9 mouse cellular contexts compared by ENCODE assay signal in the genomic region with DNA sequence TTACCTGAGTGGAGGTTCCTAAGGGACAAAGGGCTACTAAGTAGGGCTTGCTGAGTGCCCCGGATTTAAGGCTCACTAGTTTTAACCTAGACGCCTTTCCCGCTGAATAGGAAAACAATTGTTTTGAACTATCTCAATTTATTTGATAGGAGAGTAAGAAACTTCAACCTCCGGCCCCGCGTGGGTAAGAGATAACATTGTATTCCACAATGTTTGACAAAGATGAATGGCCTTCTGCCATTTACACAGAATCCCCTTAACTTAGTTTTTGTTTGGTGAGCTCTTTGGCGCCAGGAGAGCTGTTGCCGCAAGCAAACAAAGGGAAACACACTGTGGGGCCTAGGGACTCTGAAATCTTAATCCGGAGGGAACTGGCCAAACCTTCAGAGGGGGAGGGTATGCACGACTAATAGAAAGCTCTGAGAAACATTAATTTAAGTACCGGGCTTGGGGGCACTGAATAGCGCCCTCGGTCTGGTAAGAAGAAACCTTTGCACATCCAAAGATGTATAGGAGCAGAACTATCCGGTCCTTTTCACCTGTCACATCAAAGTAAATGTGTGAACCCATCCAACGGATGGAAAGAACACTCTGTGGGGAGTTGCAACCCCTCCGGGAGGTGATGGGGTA. TPM values are rescaled to one million over a fixed set of nuclear protein-coding genes. Genes with fewer than 3 reads are reported as not detected.
DNase-seq lines count a peak whose midpoint lies in the region; ATAC-seq and TF ChIP-seq lines count a peak whose summit lies in the region.
"Had no signal": no experiment of that assay in that cellular context is flagged by ENCODE, and none has a peak within 500 bp of the region (broad histone marks: within the 10 kb centered on the region; RNA-seq: fewer than 3 reads in every experiment).

No protein-coding gene starts in this region.

- no peak for TF ChIP-seq CTCF in kidney, adult 2 months (conservative IDR thresholded peaks at IDR 0.05; ENCODE audit: insufficient read depth, insufficient read length, low read depth, low read length)
- TF ChIP-seq CTCF in brain, embryonic 14.5 days (IDR thresholded peaks at IDR 0.05; ENCODE audit: borderline replicate concordance, extremely low read depth, insufficient read depth, insufficient read length): no peak

- DNase-seq in kidney, adult 2 months: no peak
- no peak for DNase-seq in kidney, postnatal 36 days
- peak; percentile 65 for DNase-seq in brain, embryonic 14.5 days (ENCODE audit: low read depth)
- DNase-seq in hindbrain, embryonic 10.5 days (ENCODE audit: low spot score): no peak
- peak; percentile 64 for DNase-seq in midbrain, embryonic 10.5 days (ENCODE audit: low spot score)
- no peak for DNase-seq in adrenal gland, adult 2 months
- no peak for DNase-seq in adrenal gland, postnatal 25 days

- H3K36me3 ChIP-seq in kidney, adult 2 months (ENCODE audit: control insufficient read depth, insufficient read depth, low read length): no peaks in the 10 kb centered on the region
- H3K36me3 ChIP-seq in hindbrain, embryonic 10.5 days: no peaks in the 10 kb centered on the region
- no peaks in the 10 kb centered on the region for H3K36me3 ChIP-seq in midbrain, embryonic 10.5 days

- 0 out of 2 replicates have a peak, but pooled peaks cover 2% of the 10 kb centered on the region for H3K27me3 ChIP-seq in kidney, adult 2 months (replicated peaks; ENCODE audit: control insufficient read depth, insufficient read depth, low read length)
- H3K27me3 ChIP-seq in hindbrain, embryonic 10.5 days (ENCODE audit: insufficient read depth, poor library complexity, severe bottlenecking): no peaks in the 10 kb centered on the region; the same call in 1 of the 2 replicates
- peaks cover 7% of the 10 kb centered on the region; the same call in 1 of the 2 replicates for H3K27me3 ChIP-seq in midbrain, embryonic 10.5 days (ENCODE audit: low read depth, poor library complexity, severe bottlenecking)

- no peak overlapping the region for H3K27ac ChIP-seq in kidney, adult 2 months (ENCODE audit: insufficient read depth, low read depth, low read length)
- H3K27ac ChIP-seq in hindbrain, embryonic 10.5 days: peak overlapping the region; percentile 98
- H3K27ac ChIP-seq in midbrain, embryonic 10.5 days (replicated peaks): peak overlapping the region; percentile 98

- H3K4me3 ChIP-seq in kidney, adult 2 months (ENCODE audit: insufficient read depth, low read depth, low read length): peak overlapping the region; percentile 54
- H3K4me3 ChIP-seq in hindbrain, embryonic 10.5 days: peak overlapping the region; percentile 82
- peak overlapping the region; percentile 86 for H3K4me3 ChIP-seq in midbrain, embryonic 10.5 days

- no peaks in the 10 kb centered on the region for H3K4me1 ChIP-seq in kidney, adult 2 months (ENCODE audit: control insufficient read depth, insufficient read depth, low read length)
- H3K4me1 ChIP-seq in hindbrain, embryonic 10.5 days (replicated peaks): peaks cover 62% of the 10 kb centered on the region
- H3K4me1 ChIP-seq in midbrain, embryonic 10.5 days: peaks cover 56% of the 10 kb centered on the region

- H3K9me3 ChIP-seq in hindbrain, embryonic 10.5 days: no peaks in the 10 kb centered on the region
- no peaks in the 10 kb centered on the region for H3K9me3 ChIP-seq in midbrain, embryonic 10.5 days (replicated peaks)

- no peak for ATAC-seq in granulocyte monocyte progenitor cell, adult 5-6 weeks (replicated peaks; ENCODE audit: poor library complexity, severe bottlenecking)

- 21% methylated on average over 16 of the region's 16 CpGs for WGBS in kidney, adult 2 months
- WGBS in hindbrain, embryonic 10.5 days: 3% methylated on average over 16 of the region's 16 CpGs
- under 1% methylated on average over 16 of the region's 16 CpGs for WGBS in midbrain, embryonic 10.5 days

- TF ChIP-seq POLR2A in kidney, adult 2 months (IDR thresholded peaks at IDR 0.05; ENCODE audit: low read depth, low read length): no peak
- no peak for TF ChIP-seq POLR2A in brain, embryonic 14.5 days (IDR thresholded peaks at IDR 0.05; ENCODE audit: borderline replicate concordance, extremely low read depth, insufficient read depth, insufficient read length, poor library complexity, severe bottlenecking)

RNA-seq across cellular contexts. Expression of gene Gm17509, which starts 0.9 kb away (rescaled TPM):
- 0.04 TPM in 1 of 2 replicates, not detected in the other for polyA plus RNA-seq in kidney, adult 2 months (2012; rRNA removed)
- 0.78 and 1.0 TPM in 2 replicates for polyA plus RNA-seq in brain, embryonic 14.5 days (2012; rRNA removed)
- 0.91 and 0.93 TPM in 2 replicates for polyA plus RNA-seq in hindbrain, embryonic 10.5 days (2016; fragmentation: Nextera tagmentation; extraction: Ambion mirVana)
- 1.1 and 1.4 TPM in 2 replicates for polyA plus RNA-seq in midbrain, embryonic 10.5 days (2016; fragmentation: Nextera tagmentation; extraction: Ambion mirVana)
- not detected for total RNA-seq in adrenal gland, adult 2 months (2021)
- 0.09 and 0.12 TPM in 2 replicates for polyA plus RNA-seq in adrenal gland, adult 2 months (2012; rRNA removed)
- not detected in 2 replicates for total RNA-seq in granulocyte monocyte progenitor cell, adult 5-6 weeks (2014; fragmentation: Nextera tagmentation)
- total RNA-seq in granulocyte monocyte progenitor cell, adult 5-6 weeks (2017): 0.17 and 0.82 TPM in 2 replicates
- not detected in 2 replicates for total RNA-seq in adrenal gland, postnatal 25 days (2021)
- polyA plus RNA-seq: large intestine, adult 2 months had no signal

RNA-seq across cellular contexts. Expression of gene Emb, which starts 11.7 kb away (rescaled TPM):
- 13.7 and 15.3 TPM in 2 replicates for polyA plus RNA-seq in kidney, adult 2 months (2012; rRNA removed)
- polyA plus RNA-seq in brain, embryonic 14.5 days (2012; rRNA removed): 8.2 and 11.4 TPM in 2 replicates
- 28.3 and 48.0 TPM in 2 replicates for polyA plus RNA-seq in hindbrain, embryonic 10.5 days (2016; fragmentation: Nextera tagmentation; extraction: Ambion mirVana)
- polyA plus RNA-seq in midbrain, embryonic 10.5 days (2016; fragmentation: Nextera tagmentation; extraction: Ambion mirVana): 45.5 and 58.1 TPM in 2 replicates
- total RNA-seq in adrenal gland, adult 2 months (2021): 10 to 100 TPM; 25.2 to 52.4 TPM
- 42.1 and 55.3 TPM in 2 replicates for polyA plus RNA-seq in adrenal gland, adult 2 months (2012; rRNA removed)
- 367 and 442 TPM in 2 replicates for total RNA-seq in granulocyte monocyte progenitor cell, adult 5-6 weeks (2014; fragmentation: Nextera tagmentation)
- total RNA-seq in granulocyte monocyte progenitor cell, adult 5-6 weeks (2017): 642 and 682 TPM in 2 replicates
- 122 and 134 TPM in 2 replicates for total RNA-seq in adrenal gland, postnatal 25 days (2021)

Comparison
In these comparisons a context has a peak if more than half of its experiments do, and no peak if none do; other contexts are left out.
1. DNase-seq: peak in brain, embryonic 14.5 days (single experiment) and midbrain, embryonic 10.5 days (single experiment); none in kidney, adult 2 months (single experiment), kidney, postnatal 36 days (0 of 2), hindbrain, embryonic 10.5 days (single experiment), adrenal gland, adult 2 months (single experiment) and adrenal gland, postnatal 25 days (single experiment).
2. Peak in every context shown above with its lines, with median percentiles within 50 percentile points of each other: H3K4me3 ChIP-seq.